Mouse (Mus musculus): ENCODE results near the gene Adgrl2.

GRCm38 (mm10) chr3:148823551-148823950 lies 166.8 kb downstream of the Adgrl2 start:
- no peak for TF ChIP-seq CTCF (IDR thresholded peaks at IDR 0.05; ENCODE audit: low read depth)
- no peak for TF ChIP-seq EP300 (IDR thresholded peaks at IDR 0.05; ENCODE audit: low read depth)
